Mouse (Mus musculus) T-cell, adult 2 months (primary cell): ENCODE data around the gene Optc.

ENCODE experiments used
- DNase-seq: peaks from one replicate; pipeline ENCODE4 v3.0.0; 2022; ENCODE audit warnings: low spot score

The Optc gene

GRCm38 (mm10) chr1:133918088-133918470 lies 10.3 kb upstream of the Optc start:
- DNase-seq, result no peak

DNA sequence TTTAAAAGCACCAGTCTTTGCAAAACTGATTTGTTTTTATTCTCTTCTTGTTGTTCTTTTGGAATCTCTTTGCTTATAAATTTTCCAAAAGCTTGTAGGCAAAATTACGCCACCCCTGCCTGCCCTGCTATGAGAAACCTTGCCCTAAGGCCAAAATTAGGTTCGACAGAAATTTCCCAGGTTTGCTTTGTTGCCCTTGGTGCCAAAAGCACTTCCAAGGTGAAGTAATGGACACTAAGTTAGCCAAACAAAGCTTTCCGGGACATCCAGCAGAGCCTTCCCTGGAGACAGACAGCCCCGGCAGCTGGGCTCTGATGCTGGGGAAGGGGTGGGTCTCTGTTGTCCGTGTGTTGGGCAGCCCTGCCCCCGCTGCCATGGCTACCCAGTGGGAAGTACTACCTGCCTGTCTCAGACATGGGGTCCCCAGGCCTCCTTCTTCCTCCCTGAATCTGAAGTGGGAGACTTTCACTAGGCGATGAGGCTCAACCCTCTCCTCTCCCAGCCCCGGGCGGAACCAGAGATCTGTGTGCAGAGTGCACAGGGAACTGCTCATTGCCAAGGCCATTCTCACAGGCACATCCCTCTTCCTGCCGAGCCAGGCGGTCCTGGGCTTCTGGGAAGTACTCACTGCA lies 9.8 kb upstream of the Optc start:
- DNase-seq, result no peak

DNA sequence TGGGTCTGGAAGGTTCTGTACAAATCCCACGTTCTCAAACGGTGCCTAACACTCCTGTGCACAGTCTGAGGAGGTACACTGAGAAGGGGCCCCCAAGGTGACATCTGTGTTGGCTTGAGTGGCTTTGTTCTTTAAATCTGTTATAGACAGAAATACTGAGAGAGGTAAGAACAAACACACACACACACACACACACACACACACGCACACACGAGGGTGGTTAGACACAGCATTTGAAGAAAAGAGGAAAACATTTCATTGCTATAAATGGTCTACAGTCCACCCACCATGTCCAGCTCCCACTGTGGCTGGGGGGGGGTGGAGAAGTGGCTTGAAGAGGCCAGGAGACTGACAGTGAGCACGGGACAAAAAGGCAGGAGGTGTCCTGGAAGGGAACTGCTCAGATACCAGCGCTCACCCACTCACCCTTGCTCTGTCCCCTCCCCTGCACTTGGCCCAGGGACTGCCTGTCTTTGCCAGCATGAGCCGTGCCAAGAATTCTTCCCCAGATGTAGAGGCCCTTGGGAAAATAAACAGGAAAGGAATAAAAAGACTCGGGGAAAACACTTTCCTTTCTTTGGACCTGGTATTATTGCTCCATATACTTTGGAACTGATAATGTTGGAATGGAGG lies 8.0 kb upstream of the Optc start:
- no peak for DNase-seq

- no peak for DNase-seq
These were observed 7.3 kb upstream of the Optc start for GRCm38 (mm10) chr1:133915115-133915514.

DNA sequence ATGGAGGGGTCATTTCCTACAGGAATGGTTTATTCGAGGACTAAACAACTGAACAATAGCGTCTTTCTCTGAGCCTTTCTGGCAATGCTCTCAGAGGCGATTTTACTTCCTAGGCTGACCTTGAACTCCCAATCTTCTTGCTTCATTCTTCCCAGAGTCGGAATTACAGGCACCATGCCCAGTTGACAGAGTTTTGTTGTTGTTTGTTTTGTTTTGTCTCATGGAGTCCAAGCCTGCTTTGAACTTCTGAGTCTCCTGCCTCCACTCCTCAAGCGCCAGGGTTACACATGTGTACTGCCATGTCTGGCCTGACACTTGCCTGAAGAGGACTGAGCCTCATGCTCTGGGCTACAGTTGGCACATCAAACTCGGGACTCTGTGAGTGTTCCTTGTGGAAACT lies 5.2 kb upstream of the Optc start:
- DNase-seq, result no peak

DNA sequence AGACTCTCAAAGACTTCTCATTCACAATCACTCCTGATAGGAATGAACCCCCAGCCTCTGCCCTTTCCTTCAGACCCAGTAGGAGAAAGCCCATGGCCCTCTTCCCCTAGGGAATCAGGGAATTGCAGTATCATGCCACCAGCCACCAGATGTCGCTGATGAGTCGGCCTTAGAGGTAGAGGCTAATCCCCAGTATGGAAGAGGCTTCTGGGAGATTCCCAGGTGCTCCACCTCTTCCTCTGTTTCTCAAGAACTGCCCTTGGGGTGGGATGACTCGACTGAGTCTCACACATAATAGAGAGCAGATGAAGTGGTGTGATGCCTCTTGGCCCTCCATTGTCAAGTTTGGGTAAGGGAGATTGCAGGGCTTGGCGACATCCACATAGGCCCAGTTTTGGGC lies 3.7 kb upstream of the Optc start:
- no peak for DNase-seq

GRCm38 (mm10) chr1:133911008-133911407 lies 3.2 kb upstream of the Optc start:
- no peak for DNase-seq

- no peak for DNase-seq
These were observed 2.3 kb upstream of the Optc start for GRCm38 (mm10) chr1:133910108-133910507.

DNA sequence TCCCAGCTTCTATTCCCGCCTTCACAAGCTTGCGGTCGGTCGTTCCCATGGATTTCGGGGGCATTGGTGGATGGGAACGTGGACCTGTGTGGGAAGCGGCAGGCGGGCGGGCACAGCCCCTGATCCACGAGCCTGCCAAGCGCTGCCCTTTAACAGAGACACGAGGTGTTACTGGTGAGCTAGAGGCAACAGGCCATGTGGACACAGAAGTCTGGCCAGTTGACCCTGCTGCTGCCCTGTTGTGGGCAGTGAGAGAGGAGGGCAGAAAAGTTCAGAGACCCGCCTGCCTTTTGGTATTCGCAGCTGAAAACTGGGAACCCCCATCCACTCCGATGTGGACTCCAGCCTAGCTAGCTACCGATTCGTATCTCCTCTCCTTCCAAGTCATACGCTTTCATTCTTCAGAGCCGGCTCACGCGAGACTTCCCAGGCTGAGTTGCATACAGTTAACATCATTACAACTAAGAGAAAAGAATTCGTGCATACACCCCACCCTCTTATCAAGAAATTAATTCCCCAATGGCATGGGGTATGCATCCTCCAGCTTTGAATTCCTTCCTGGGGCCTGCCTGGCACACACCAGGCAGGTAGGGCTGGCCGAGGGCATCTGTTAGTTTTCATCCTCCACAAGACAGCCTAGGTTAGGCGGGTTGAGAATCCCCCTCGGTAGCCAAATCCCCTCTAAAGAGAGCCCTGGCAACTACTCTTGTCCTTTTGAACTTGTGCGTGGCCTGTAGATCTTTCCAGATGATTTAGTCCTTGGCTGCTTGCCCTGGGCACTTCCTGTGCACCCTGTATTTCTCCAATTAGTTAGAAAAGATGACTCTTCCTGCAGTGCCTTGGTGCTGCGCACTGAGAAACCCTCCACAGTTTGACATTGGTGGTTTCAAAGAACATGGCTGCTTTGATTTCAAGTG lies 1.1 kb upstream of the Optc start:
- DNase-seq, result no peak

DNA sequence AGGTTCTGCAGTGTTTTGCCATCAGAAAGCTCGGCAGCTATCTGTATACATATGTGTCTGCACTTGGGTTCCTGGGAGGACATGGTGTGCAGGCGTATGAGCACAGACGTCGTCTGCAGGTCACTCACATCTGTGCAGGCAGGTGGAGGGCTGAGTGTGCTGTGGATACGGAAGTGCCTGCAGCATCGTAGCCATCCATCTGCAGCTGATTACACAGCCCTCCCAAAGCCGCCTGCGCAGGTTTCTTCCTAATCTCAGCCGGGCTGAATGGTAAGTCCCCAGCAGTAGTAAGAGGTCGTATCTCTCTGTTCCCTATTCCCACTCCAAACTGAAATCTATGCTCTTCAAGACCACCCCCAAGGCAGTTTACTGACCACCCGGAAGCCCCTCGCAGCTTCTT lies 1.4 kb downstream of the Optc start:
- DNase-seq, result no peak

- DNase-seq, result no peak
These were observed 7.0 kb downstream of the Optc start for GRCm38 (mm10) chr1:133900825-133901224.

DNA sequence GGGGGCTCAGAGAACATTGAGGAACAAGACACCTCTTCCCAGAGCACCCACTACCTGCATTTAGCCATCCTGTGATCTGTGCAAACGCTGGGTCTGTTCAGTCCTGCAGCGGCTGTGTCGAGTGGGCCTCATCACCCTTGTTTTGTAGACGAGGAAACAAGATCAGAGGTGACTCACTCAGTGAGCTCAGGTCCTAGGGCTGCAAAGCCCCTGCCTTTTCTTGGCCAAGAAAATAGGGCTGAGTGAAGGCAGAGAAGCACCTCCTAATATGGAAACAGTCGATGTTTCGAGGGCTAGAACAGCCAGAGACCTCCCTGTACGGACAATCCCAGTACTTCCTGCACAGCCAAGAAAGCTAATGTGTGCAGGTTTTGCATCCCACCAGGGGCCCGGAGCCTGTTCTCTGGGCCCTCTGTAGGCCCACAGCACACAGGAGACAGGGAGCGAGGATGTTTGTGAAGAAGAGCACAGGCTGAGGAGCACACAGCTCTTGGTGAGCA lies 8.7 kb downstream of the Optc start:
- DNase-seq, result no peak

- no peak for DNase-seq
These were observed 10.5 kb downstream of the Optc start for GRCm38 (mm10) chr1:133897293-133897692.

DNA sequence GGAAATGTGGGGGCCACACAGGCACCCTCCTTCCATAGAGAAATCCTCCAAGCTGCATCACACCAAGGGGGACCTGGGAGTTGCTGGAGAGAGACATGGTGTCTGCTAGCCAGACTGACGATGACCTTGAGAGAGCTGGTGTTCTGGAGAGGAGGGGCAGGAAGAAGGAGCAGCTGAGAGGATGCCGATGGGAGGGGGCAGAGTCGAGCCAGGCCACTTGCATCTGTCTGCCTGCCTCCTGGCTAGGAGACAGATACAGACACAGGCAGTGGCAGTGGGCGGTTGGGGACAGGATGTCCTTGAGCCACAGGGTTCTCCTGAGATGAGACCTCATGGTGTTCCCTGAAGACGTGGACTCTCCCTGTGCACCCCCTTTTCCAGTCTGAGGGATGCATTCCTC lies 16.3 kb downstream of the Optc start:
- no peak for DNase-seq

DNA sequence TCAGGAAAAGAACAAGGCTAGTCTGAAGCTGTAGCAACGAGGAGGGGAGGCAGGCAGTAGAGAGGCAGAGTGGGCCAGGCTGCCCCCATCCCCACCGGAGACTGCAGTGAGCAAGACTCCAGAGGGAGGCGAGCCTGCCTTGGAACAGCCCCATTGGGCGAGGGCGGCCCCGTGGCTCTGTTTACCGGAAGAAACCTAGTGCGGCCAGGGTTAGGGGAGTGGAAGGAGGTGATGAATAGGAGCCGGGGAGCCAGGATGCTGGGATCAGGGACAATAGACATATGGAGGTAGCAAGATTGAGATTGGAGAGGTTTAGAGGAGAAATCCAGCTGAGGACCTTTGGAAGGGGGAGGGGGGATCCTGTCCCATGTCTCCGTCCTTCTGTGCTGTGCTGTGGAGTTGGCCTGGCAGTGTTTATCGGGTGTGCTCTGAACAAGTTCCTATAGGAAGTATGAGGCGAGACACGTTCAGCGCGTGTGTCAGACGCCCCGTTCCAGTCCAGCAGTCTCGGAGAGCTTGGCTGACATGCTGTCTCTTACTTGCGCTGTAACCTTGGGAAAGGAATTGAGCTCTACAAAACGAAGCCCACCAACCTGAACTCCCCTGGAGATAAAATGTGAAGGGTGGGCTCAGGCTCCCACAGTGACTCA lies 17.7 kb downstream of the Optc start:
- no peak for DNase-seq

DNA sequence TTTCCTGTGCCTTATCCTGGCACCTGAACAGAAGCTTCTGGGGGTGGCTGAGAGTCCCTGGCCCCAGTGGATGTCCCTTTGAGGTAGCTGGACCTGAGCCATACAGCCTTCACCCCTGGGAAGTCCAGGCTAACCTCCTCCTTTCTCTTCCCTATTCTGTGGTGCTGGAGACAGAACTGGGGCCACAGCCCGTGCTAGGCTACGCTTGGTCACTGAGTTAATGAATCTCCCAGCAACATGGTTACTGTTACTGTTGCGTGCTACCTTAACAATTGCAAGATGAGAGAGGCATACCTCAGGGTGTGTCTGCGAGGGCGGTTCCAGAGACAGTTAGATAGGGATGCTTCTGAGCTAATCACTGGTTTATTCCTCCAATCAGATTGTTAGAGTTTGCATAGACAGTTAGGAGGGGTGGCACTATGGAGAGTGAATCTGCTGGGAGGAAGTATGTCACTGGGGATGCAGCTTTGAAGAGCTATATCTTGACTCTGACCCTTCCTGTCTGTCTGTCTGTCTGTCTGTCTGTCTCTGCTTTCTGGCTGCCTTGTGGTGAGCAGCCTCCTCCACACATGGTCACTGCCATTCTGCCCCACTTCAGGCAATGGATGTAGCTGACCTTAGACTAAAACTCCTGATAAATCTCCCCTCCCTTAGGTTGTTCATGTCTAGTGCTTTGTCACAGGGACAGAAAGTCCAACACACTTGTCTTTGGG lies 20.1 kb downstream of the Optc start:
- DNase-seq, result no peak

DNA sequence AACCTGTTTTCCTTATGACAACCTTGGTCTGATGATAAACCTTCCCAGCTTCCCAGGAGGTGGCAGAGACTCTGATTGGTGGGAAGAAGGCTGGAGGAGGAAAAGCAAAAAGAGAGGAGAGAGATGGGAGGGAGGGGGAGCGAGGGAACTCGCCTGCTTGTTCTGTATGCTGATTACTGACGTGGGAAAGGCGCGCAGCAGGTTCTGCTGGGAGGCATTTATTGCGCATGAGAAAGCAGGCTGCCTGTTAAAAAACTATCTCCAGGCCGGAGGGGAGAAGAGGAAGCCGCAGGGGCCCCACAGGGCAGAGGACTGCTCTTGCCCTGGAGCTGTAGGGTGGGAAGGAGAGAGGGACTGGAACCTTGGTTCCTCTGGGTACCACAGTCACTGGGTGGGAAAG lies 20.8 kb downstream of the Optc start:
- no peak for DNase-seq

DNA sequence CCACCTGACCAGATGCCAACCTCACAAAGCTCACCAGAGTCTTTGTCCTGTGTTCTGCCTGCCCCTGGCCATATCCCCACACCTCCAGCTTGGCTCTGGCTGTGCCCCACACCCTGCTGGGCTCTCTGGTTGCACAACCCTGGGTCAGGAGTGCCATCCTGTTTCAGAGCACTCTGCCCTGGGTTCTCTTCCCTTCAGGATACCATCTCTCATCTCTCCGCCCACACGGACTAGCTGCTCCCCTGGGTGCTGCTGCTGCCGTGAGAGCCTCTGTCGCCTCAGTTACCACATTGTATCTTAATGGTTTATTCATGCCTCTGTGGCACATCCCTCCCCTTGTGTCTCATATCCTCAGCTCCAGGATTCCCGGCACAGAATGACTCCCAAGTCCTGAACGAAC lies 21.4 kb downstream of the Optc start:
- no peak for DNase-seq

- no peak for DNase-seq
These were observed 22.0 kb downstream of the Optc start for GRCm38 (mm10) chr1:133885811-133886210.

- DNase-seq, result no peak
These were observed 23.1 kb downstream of the Optc start for GRCm38 (mm10) chr1:133884746-133885145.

DNA sequence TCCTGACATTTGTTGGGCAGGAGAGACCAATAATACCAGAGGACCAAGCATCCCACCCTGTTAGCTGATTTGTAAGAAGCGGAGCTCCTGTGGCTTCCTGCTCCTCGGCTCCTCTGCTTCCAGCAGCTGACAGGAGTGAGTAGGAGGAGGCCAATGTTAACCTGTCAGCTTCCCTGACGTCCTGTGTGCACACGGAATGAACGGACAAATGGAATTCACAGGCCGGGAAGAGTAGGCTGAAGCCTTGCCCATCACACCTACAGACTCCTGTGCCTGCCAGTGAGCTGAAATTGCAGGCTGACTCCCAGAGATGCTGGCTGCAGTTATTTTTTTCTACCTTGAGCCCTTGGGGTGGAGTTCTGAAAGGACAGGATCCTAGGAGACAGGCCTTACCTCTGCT lies 23.7 kb downstream of the Optc start:
- no peak for DNase-seq
